Mouse (Mus musculus) activated CD4-positive, CD25-positive, alpha-beta regulatory T cell, adult 9 weeks (primary cell): ENCODE data around the gene Gm21732. TPM values are rescaled to one million over a fixed set of nuclear protein-coding genes. Genes with fewer than 3 reads are reported as not detected.

Source experiments
- polyA plus RNA-seq: library from polyadenylated mRNA; unstranded; fragments of 100-300 nt; shearing (Covaris generic); gene quantifications from one replicate; pipeline ENCODE4 v1.2.1, GENCODE M21; 2017

Gene Gm21732
- not detected for polyA plus RNA-seq

DNA sequence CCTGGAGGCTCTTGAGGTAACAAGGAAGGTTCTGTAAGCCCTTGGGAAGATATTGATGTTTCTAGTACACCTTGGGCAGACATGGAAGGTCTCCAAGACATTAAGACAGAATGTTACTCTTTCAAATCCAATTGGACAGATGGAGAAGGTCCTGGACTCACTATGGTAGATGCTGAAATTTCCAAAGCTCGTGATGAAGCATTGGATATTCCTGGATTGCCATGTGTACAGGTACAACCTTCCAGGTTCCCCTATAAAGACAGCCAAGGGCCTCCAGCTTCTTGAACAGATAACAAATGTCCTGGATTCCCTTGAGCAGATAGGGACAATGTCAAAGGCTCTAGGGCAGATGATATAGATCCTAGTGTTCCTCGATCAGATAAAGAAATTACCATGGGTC lies at the start of gene Gm21732:
Gene Gm21732, minus strand, starts transcription at position 101 of the 400 bp plus-strand sequence.

Other genes with a start within 250 kb of the Gm21732 start
- gene Gm20897, start 73.5 kb downstream of the Gm21732 start, polyA plus RNA-seq = not detected